In genomic region chr13:119277308-119277948, GRCm38 (mm10) we compare ENCODE assay signal across 17 mouse cellular contexts.
A peak's percentile ranks its signal among the peaks of the same experiment; 100 is the strongest.
DNase-seq lines count a peak whose midpoint lies in the region; ATAC-seq and TF ChIP-seq lines count a peak whose summit lies in the region.
"Had no signal": no experiment of that assay in that cellular context is flagged by ENCODE, and none has a peak within 500 bp of the region (broad histone marks: within the 10 kb centered on the region; RNA-seq: fewer than 3 reads in every experiment).

No protein-coding gene starts in this region.

- no peaks in the 10 kb centered on the region for H3K4me1 ChIP-seq in forebrain, embryonic 14.5 days (ENCODE audit: control insufficient read depth, insufficient read depth, low read length)
- H3K4me1 ChIP-seq in forebrain, embryonic 10.5 days = no peaks in the 10 kb centered on the region
- H3K4me1 ChIP-seq in midbrain, postnatal 0 days (ENCODE audit: insufficient read depth, low read length) = no peaks in the 10 kb centered on the region
- H3K4me1 ChIP-seq in midbrain, embryonic 16.5 days (ENCODE audit: control insufficient read depth, insufficient read depth, low read length) = no peaks in the 10 kb centered on the region
- H3K4me1 ChIP-seq: embryonic facial prominence, embryonic 15.5 days; heart, embryonic 12.5 days had no signal

- H3K4me2 ChIP-seq in forebrain, embryonic 14.5 days (ENCODE audit: low read length) = no peak overlapping the region
- H3K4me2 ChIP-seq in midbrain, postnatal 0 days (ENCODE audit: low read depth, low read length, poor library complexity, severe bottlenecking) = no peak overlapping the region
- H3K4me2 ChIP-seq in midbrain, embryonic 16.5 days (ENCODE audit: low read length) = no peak overlapping the region
- H3K4me2 ChIP-seq: embryonic facial prominence, embryonic 15.5 days; heart, embryonic 12.5 days had no signal

- DNase-seq in forebrain, embryonic 14.5 days (ENCODE audit: low spot score) = peak; percentile 25
- no peak for DNase-seq in forebrain, embryonic 10.5 days (ENCODE audit: extremely low spot score, low spot score)
- peak; percentile 22 for DNase-seq in midbrain, postnatal 0 days (ENCODE audit: low spot score)
- peak; percentile 4 to 12 for DNase-seq in layer of hippocampus, adult 8-10 months (ENCODE audit: low spot score in 2 of 2)
- DNase-seq in retina, embryonic 14.5 days (ENCODE audit: low spot score) = peak; percentile 17
- DNase-seq in ovary, adult 18-20 months (ENCODE audit: low spot score) = no peak
- DNase-seq in testis, postnatal 14 days (ENCODE audit: low spot score) = no peak
- DNase-seq: heart, adult 11 months; heart, postnatal 36 days; kidney, adult 11 months; midbrain, embryonic 14.5 days; thymus, adult 2 months had no signal

- no peak overlapping the region for H3K27ac ChIP-seq in forebrain, embryonic 14.5 days (ENCODE audit: low read depth, low read length)
- H3K27ac ChIP-seq in forebrain, embryonic 10.5 days = no peak overlapping the region
- H3K27ac ChIP-seq in midbrain, postnatal 0 days (ENCODE audit: low read depth, low read length) = no peak overlapping the region
- H3K27ac ChIP-seq in midbrain, embryonic 16.5 days (ENCODE audit: low read length) = no peak overlapping the region
- H3K27ac ChIP-seq: embryonic facial prominence, embryonic 15.5 days; liver, embryonic 14.5 days had no signal

- no peak overlapping the region for H3K9ac ChIP-seq in forebrain, embryonic 14.5 days (ENCODE audit: low read length)
- no peak overlapping the region for H3K9ac ChIP-seq in midbrain, postnatal 0 days (replicated peaks; ENCODE audit: low read length, poor library complexity, severe bottlenecking)
- no peak overlapping the region for H3K9ac ChIP-seq in midbrain, embryonic 16.5 days (ENCODE audit: low read depth, low read length)
- H3K9ac ChIP-seq: embryonic facial prominence, embryonic 15.5 days; heart, embryonic 12.5 days; liver, embryonic 14.5 days had no signal

- no peaks in the 10 kb centered on the region for H3K36me3 ChIP-seq in forebrain, embryonic 14.5 days (ENCODE audit: control insufficient read depth, insufficient read depth, low read length)
- no peaks in the 10 kb centered on the region for H3K36me3 ChIP-seq in forebrain, embryonic 10.5 days (replicated peaks)
- H3K36me3 ChIP-seq in midbrain, postnatal 0 days (ENCODE audit: insufficient read depth, low read length) = no peaks in the 10 kb centered on the region
- no peaks in the 10 kb centered on the region for H3K36me3 ChIP-seq in midbrain, embryonic 16.5 days (ENCODE audit: control insufficient read depth, insufficient read depth, low read length)
- H3K36me3 ChIP-seq: embryonic facial prominence, embryonic 15.5 days; heart, embryonic 12.5 days had no signal

- WGBS in forebrain, embryonic 14.5 days = 71% methylated on average over 13 of the region's 13 CpGs
- 82% methylated on average over 13 of the region's 13 CpGs for WGBS in forebrain, embryonic 10.5 days
- WGBS in midbrain, postnatal 0 days = 78% methylated on average over 13 of the region's 13 CpGs
- 74% methylated on average over 13 of the region's 13 CpGs for WGBS in midbrain, embryonic 16.5 days

- H3K9me3 ChIP-seq in forebrain, embryonic 14.5 days (replicated peaks; ENCODE audit: control insufficient read depth, low read length) = no peaks in the 10 kb centered on the region
- H3K9me3 ChIP-seq in forebrain, embryonic 10.5 days = no peaks in the 10 kb centered on the region
- no peaks in the 10 kb centered on the region for H3K9me3 ChIP-seq in midbrain, postnatal 0 days (ENCODE audit: low read length)
- H3K9me3 ChIP-seq in midbrain, embryonic 16.5 days (replicated peaks; ENCODE audit: control insufficient read depth, low read length, poor library complexity, severe bottlenecking) = no peaks in the 10 kb centered on the region
- H3K9me3 ChIP-seq: embryonic facial prominence, embryonic 15.5 days; heart, embryonic 12.5 days had no signal

- ATAC-seq in forebrain, embryonic 14.5 days = peak; percentile 37; the same call in 1 of the 2 replicates
- no peak for ATAC-seq in midbrain, postnatal 0 days (ENCODE audit: low FRiP score)
- no peak for ATAC-seq in midbrain, embryonic 16.5 days
- ATAC-seq: lung, postnatal 0 days had no signal

- no peak overlapping the region for H3K4me3 ChIP-seq in forebrain, embryonic 14.5 days (ENCODE audit: low read depth, low read length)
- no peak overlapping the region for H3K4me3 ChIP-seq in forebrain, embryonic 10.5 days
- no peak overlapping the region for H3K4me3 ChIP-seq in midbrain, postnatal 0 days (ENCODE audit: low read depth, low read length)
- H3K4me3 ChIP-seq in midbrain, embryonic 16.5 days (ENCODE audit: low read depth, low read length) = no peak overlapping the region
- H3K4me3 ChIP-seq: embryonic facial prominence, embryonic 15.5 days; heart, embryonic 12.5 days had no signal

- H3K27me3 ChIP-seq in forebrain, embryonic 14.5 days (replicated peaks; ENCODE audit: control insufficient read depth, insufficient read depth, low read length) = no peaks in the 10 kb centered on the region
- no peaks in the 10 kb centered on the region for H3K27me3 ChIP-seq in forebrain, embryonic 10.5 days (ENCODE audit: poor library complexity, severe bottlenecking)
- H3K27me3 ChIP-seq in midbrain, postnatal 0 days (ENCODE audit: insufficient read depth, low read length) = no peaks in the 10 kb centered on the region
- H3K27me3 ChIP-seq in midbrain, embryonic 16.5 days (ENCODE audit: control insufficient read depth, insufficient read depth, low read depth, low read length) = no peaks in the 10 kb centered on the region
- H3K27me3 ChIP-seq: embryonic facial prominence, embryonic 15.5 days; heart, embryonic 12.5 days had no signal

- TF ChIP-seq CTCF in midbrain, postnatal 0 days (IDR thresholded peaks at IDR 0.05) = no peak

Comparison
In these comparisons a context has a peak if more than half of its experiments do, and no peak if none do; other contexts are left out.
1. DNase-seq: peak in forebrain, embryonic 14.5 days (single experiment), midbrain, postnatal 0 days (single experiment), layer of hippocampus, adult 8-10 months (2 of 2) and retina, embryonic 14.5 days (single experiment); none in forebrain, embryonic 10.5 days (single experiment), ovary, adult 18-20 months (single experiment) and testis, postnatal 14 days (single experiment).